Mouse (Mus musculus): ENCODE results near the gene Gm44511. TPM values are rescaled to one million over a fixed set of nuclear protein-coding genes. Genes with fewer than 3 reads are reported as not detected.
A peak's percentile ranks its signal among the peaks of the same experiment; 100 is the strongest.
"Not testable (repeated sequence)": the region's sequence is repeated elsewhere in the genome, so short reads cannot be mapped to it uniquely, and the experiment has no call there.

The Gm44511 gene
- polyA plus RNA-seq, 1 experiment, result not detected

DNA sequence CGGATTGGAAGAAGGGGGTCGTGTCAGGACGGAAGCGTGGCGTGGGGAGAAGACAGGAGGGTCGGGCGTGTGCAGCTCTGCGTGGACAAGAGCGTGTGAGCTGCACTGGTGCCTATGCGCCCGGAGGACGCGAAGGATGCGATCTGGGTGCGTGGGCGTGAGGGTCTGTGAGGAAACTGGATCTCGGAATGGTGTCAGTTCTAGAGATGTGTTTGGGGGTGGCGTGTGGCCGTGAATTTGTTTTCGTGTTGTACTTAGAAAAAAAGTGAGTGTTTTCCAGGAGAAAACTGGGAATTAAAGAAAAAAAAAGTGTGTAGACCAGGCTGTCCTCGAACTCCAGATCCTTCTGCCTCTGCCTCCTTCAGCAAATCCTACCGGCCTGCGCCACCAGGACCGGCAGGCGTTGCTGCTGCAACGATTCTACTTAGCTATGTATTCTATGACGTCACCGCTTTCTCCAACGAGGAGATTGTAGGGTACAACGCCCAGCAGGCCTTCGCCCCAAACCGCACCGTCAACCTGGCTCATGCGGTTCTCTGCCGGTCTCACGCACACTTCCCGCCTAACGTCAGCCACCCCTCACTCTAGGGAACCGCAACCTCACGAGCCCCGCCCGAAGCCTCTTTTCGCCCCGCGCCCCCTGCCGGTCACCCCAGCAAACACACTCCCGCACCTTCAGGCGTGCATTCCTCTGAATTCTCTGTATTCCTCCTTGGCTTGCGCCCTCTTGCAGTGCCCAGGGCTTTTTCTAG, 26.8 kb downstream of the Gm44511 start:
- not testable (repeated sequence) for H3K27me3 ChIP-seq (ENCODE audit: control insufficient read depth, insufficient read depth, low read length); H3K36me3 ChIP-seq (ENCODE audit: control insufficient read depth, insufficient read depth, low read length)
- peak; percentile 87 for TF ChIP-seq CTCF (IDR thresholded peaks at IDR 0.05; ENCODE audit: control insufficient read depth, insufficient read depth, insufficient replicate concordance, low read depth, low read length)
- H3K27ac ChIP-seq (ENCODE audit: control insufficient read depth, insufficient read depth, low read depth, low read length), result peak overlapping the region; percentile 86
- peak overlapping the region; percentile 95 for H3K4me3 ChIP-seq (ENCODE audit: control insufficient read depth, low read depth, low read length)
- H3K4me1 ChIP-seq (ENCODE audit: control insufficient read depth, insufficient read depth, low read length), result peaks cover 12% of the 10 kb centered on the region

DNA sequence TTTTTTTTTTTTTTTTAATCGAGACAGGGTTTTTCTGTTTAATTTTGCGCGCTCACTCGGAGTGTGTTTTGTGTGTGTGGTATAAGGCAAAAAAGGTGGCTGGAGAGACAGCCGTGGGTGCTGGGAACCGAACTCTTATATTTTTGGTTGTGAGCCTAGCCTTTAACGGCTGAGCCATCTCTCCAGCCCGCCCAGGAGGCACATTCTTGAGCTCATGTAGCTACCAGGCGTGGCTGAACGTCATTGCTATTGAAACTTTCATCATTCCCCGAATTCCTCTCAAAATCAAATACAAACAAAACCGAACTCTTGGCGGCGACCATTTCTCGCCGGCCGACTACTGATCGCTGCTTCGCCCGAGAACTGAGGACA, 27.4 kb downstream of the Gm44511 start:
- Histone ChIP-seq H3K27ac (ENCODE audit: control insufficient read depth, insufficient read depth, low read depth, low read length) (peak overlapping the region; percentile 86), H3K4me1 (ENCODE audit: control insufficient read depth, insufficient read depth, low read length) (peaks cover 12% of the 10 kb centered on the region), H3K4me3 (ENCODE audit: control insufficient read depth, low read depth, low read length) (peak overlapping the region; percentile 95)
- H3K27me3 ChIP-seq (ENCODE audit: control insufficient read depth, insufficient read depth, low read length); H3K36me3 ChIP-seq (ENCODE audit: control insufficient read depth, insufficient read depth, low read length): not testable (repeated sequence)

DNA sequence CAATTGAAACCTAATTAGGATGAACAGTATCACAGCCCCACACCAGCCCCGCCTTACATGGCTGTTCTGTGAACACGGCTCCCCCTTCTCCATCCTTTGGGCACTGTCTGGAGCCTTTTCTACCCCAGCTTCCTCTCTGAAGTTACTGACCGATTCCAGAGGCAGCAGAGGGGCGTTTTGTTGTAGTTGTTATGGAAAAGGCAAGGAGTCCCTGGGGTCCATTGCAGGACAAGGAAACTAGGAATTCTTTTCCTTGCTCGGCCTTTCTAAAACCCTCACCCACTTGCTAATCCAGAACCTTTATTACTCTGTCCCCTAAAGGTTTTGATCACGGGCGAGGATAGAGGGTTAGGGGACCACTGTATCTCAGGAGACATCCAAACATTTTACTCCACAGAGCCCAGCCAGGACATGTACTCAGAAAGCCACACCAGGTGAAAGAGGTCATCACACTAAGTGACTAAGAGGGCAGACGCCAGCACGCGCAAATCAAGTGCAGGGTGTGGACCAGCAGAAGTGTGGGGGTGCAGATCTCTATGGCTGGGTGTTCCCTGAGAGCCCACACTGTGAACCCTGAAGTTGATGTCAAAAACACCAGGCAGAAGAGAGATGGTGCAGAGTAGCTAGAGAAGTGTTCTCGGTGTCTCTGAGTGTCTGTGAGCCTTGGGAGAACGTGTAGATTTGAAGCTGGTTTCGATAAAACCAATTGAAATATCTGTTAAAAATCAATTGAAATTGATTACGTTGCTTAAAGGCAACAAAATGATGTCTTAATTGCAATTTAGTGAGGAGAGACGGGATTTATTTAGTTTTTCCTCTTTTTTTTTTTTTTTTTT, 28.0 kb downstream of the Gm44511 start:
- Histone ChIP-seq H3K27ac (ENCODE audit: control insufficient read depth, insufficient read depth, low read depth, low read length) (no peak overlapping the region), H3K4me3 (ENCODE audit: control insufficient read depth, low read depth, low read length) (no peak overlapping the region), H3K4me1 (ENCODE audit: control insufficient read depth, insufficient read depth, low read length) (peaks cover 11% of the 10 kb centered on the region), H3K36me3 (ENCODE audit: control insufficient read depth, insufficient read depth, low read length) (no peaks in the 10 kb centered on the region), H3K27me3 (ENCODE audit: control insufficient read depth, insufficient read depth, low read length) (no peaks in the 10 kb centered on the region)
- no peak for TF ChIP-seq CTCF (IDR thresholded peaks at IDR 0.05; ENCODE audit: control insufficient read depth, insufficient read depth, insufficient replicate concordance, low read depth, low read length)

GRCm38 (mm10) chr6:128797185-128797905, 28.8 kb downstream of the Gm44511 start:
- H3K27ac ChIP-seq (ENCODE audit: control insufficient read depth, insufficient read depth, low read depth, low read length), result no peak overlapping the region
- H3K4me1 ChIP-seq (ENCODE audit: control insufficient read depth, insufficient read depth, low read length), result peaks cover 6% of the 10 kb centered on the region
- no peaks in the 10 kb centered on the region for H3K36me3 ChIP-seq (ENCODE audit: control insufficient read depth, insufficient read depth, low read length)
- H3K27me3 ChIP-seq (ENCODE audit: control insufficient read depth, insufficient read depth, low read length), result no peaks in the 10 kb centered on the region
- TF ChIP-seq CTCF (IDR thresholded peaks at IDR 0.05; ENCODE audit: control insufficient read depth, insufficient read depth, insufficient replicate concordance, low read depth, low read length), result no peak
- no peak for TF ChIP-seq POLR2A (IDR thresholded peaks at IDR 0.05; ENCODE audit: control insufficient read depth, low read depth, low read length)
- H3K4me3 ChIP-seq (ENCODE audit: control insufficient read depth, low read depth, low read length), result no peak overlapping the region

- no peak for TF ChIP-seq CTCF (IDR thresholded peaks at IDR 0.05; ENCODE audit: control insufficient read depth, insufficient read depth, insufficient replicate concordance, low read depth, low read length)
- TF ChIP-seq POLR2A (IDR thresholded peaks at IDR 0.05; ENCODE audit: control insufficient read depth, low read depth, low read length), result no peak
- H3K27ac ChIP-seq (ENCODE audit: control insufficient read depth, insufficient read depth, low read depth, low read length), result no peak overlapping the region
These were observed 29.7 kb downstream of the Gm44511 start for GRCm38 (mm10) chr6:128796321-128796955.

DNA sequence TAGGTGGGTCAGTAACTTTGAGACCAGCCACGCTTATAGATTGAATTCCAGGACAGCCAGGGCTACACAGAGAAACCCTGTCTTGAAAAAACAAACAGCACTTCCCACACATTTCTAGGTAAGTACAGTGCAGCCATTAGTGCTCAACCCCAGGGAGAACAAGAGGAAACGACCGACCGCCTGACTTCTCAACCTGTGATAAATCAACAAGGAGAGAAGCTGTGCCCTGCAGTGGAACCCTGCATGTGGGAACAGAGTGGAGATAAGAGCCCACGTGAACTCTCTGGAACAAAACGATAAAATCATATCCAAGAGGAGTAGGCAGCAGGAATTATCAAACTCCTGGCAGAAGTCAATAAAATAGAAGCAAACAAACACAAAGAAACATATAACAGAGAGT, 32.4 kb downstream of the Gm44511 start:
- Histone ChIP-seq H3K27ac (ENCODE audit: control insufficient read depth, insufficient read depth, low read depth, low read length) (no peak overlapping the region), H3K27me3 (ENCODE audit: control insufficient read depth, insufficient read depth, low read length) (no peaks in the 10 kb centered on the region), H3K4me3 (ENCODE audit: control insufficient read depth, low read depth, low read length) (no peak overlapping the region), H3K36me3 (ENCODE audit: control insufficient read depth, insufficient read depth, low read length) (no peaks in the 10 kb centered on the region), H3K4me1 (ENCODE audit: control insufficient read depth, insufficient read depth, low read length) (peaks cover 2% of the 10 kb centered on the region)
- TF ChIP-seq POLR2A (IDR thresholded peaks at IDR 0.05; ENCODE audit: control insufficient read depth, low read depth, low read length) (no peak), CTCF (IDR thresholded peaks at IDR 0.05; ENCODE audit: control insufficient read depth, insufficient read depth, insufficient replicate concordance, low read depth, low read length) (no peak)

More at GRCm38 (mm10) chr6:128796321-128796955, 29.7 kb downstream of the Gm44511 start:
- no peaks in the 10 kb centered on the region for H3K36me3 ChIP-seq (ENCODE audit: control insufficient read depth, insufficient read depth, low read length)
- H3K4me3 ChIP-seq (ENCODE audit: control insufficient read depth, low read depth, low read length), result no peak overlapping the region
- no peaks in the 10 kb centered on the region for H3K27me3 ChIP-seq (ENCODE audit: control insufficient read depth, insufficient read depth, low read length)
- H3K4me1 ChIP-seq (ENCODE audit: control insufficient read depth, insufficient read depth, low read length), result peaks cover 2% of the 10 kb centered on the region

- not testable (repeated sequence) for H3K27me3 ChIP-seq (ENCODE audit: control insufficient read depth, insufficient read depth, low read length); H3K4me3 ChIP-seq (ENCODE audit: control insufficient read depth, low read depth, low read length); H3K36me3 ChIP-seq (ENCODE audit: control insufficient read depth, insufficient read depth, low read length); H3K4me1 ChIP-seq (ENCODE audit: control insufficient read depth, insufficient read depth, low read length); H3K27ac ChIP-seq (ENCODE audit: control insufficient read depth, insufficient read depth, low read depth, low read length)
These were observed 35.6 kb downstream of the Gm44511 start for GRCm38 (mm10) chr6:128790491-128790994.

Data from testis, adult 2 months (tissue).